Mouse (Mus musculus): Measurements from ENCODE around the gene Tmem233. TPM values are rescaled to one million over a fixed set of nuclear protein-coding genes. Genes with fewer than 3 reads are reported as not detected.

Tmem233 gene
- polyA plus RNA-seq, 1 experiment, result not detected

- no peaks in the 10 kb centered on the region for H3K27me3 ChIP-seq (ENCODE audit: control insufficient read depth, insufficient read depth, low read length)
- WGBS, result 80% methylated on average over 4 of the region's 4 CpGs
These were observed 33.2 kb downstream of the Tmem233 start for GRCm38 (mm10) chr5:116049821-116050220.

GRCm38 (mm10) chr5:116048321-116048720 lies 34.7 kb downstream of the Tmem233 start:
- Histone ChIP-seq H3K27ac (ENCODE audit: control insufficient read depth, insufficient read depth, low read length) (no peak overlapping the region), H3K4me1 (replicated peaks; ENCODE audit: control insufficient read depth, insufficient read depth, low read length) (no peaks in the 10 kb centered on the region), H3K4me3 (ENCODE audit: control insufficient read depth, insufficient read depth, low read length) (no peak overlapping the region), H3K36me3 (ENCODE audit: control insufficient read depth, insufficient read depth, low read length) (no peaks in the 10 kb centered on the region), H3K27me3 (ENCODE audit: control insufficient read depth, insufficient read depth, low read length) (no peaks in the 10 kb centered on the region)
- no peak for DNase-seq
- 97% methylated on average over 3 of the region's 3 CpGs for WGBS
- no peak for TF ChIP-seq CTCF (IDR thresholded peaks at IDR 0.05; ENCODE audit: borderline replicate concordance, control insufficient read depth, extremely low read depth, insufficient read depth, low read length, poor library complexity)
- no peak for TF ChIP-seq POLR2A (IDR thresholded peaks at IDR 0.05; ENCODE audit: control insufficient read depth, extremely low read depth, insufficient read depth, low read length, poor library complexity)

More at GRCm38 (mm10) chr5:116049821-116050220, 33.2 kb downstream of the Tmem233 start:
- TF ChIP-seq CTCF (IDR thresholded peaks at IDR 0.05; ENCODE audit: borderline replicate concordance, control insufficient read depth, extremely low read depth, insufficient read depth, low read length, poor library complexity) (no peak), POLR2A (IDR thresholded peaks at IDR 0.05; ENCODE audit: control insufficient read depth, extremely low read depth, insufficient read depth, low read length, poor library complexity) (no peak)
- Histone ChIP-seq H3K36me3 (ENCODE audit: control insufficient read depth, insufficient read depth, low read length) (no peaks in the 10 kb centered on the region), H3K4me1 (replicated peaks; ENCODE audit: control insufficient read depth, insufficient read depth, low read length) (no peaks in the 10 kb centered on the region), H3K27ac (ENCODE audit: control insufficient read depth, insufficient read depth, low read length) (no peak overlapping the region), H3K4me3 (ENCODE audit: control insufficient read depth, insufficient read depth, low read length) (no peak overlapping the region)
- no peak for DNase-seq

- TF ChIP-seq POLR2A (IDR thresholded peaks at IDR 0.05; ENCODE audit: control insufficient read depth, extremely low read depth, insufficient read depth, low read length, poor library complexity) (no peak), CTCF (IDR thresholded peaks at IDR 0.05; ENCODE audit: borderline replicate concordance, control insufficient read depth, extremely low read depth, insufficient read depth, low read length, poor library complexity) (no peak)
- H3K4me1 ChIP-seq (replicated peaks; ENCODE audit: control insufficient read depth, insufficient read depth, low read length), result no peaks in the 10 kb centered on the region
- WGBS, result 59% methylated on average over 4 of the region's 4 CpGs
- H3K27me3 ChIP-seq (ENCODE audit: control insufficient read depth, insufficient read depth, low read length), result no peaks in the 10 kb centered on the region
- no peak for DNase-seq
- H3K4me3 ChIP-seq (ENCODE audit: control insufficient read depth, insufficient read depth, low read length), result no peak overlapping the region
- H3K27ac ChIP-seq (ENCODE audit: control insufficient read depth, insufficient read depth, low read length), result no peak overlapping the region
- H3K36me3 ChIP-seq (ENCODE audit: control insufficient read depth, insufficient read depth, low read length), result no peaks in the 10 kb centered on the region
These were observed 36.8 kb downstream of the Tmem233 start for GRCm38 (mm10) chr5:116046246-116046645.

DNA sequence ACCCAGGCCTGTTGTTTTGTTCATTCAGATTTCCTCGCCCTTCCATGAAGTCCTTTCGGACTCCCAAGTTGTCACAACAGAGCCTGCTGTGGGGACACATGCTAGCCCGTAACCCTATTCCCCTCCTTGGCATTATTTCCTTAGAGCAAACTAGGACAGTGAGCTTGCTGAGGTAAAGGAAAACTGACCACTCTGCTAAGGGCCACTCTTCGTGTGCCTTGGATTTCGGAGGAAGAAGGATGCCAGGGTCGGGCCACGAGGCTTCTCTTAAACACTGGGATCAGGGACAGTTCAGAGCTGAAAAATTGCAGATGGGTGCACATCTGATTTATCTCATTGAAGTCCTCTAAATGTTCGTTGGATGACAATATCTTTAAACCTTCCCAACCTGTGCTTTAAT lies 37.5 kb downstream of the Tmem233 start:
- no peaks in the 10 kb centered on the region for H3K36me3 ChIP-seq (ENCODE audit: control insufficient read depth, insufficient read depth, low read length)
- WGBS, result 90% methylated on average over 8 of the region's 8 CpGs
- TF ChIP-seq POLR2A (IDR thresholded peaks at IDR 0.05; ENCODE audit: control insufficient read depth, extremely low read depth, insufficient read depth, low read length, poor library complexity), result no peak
- TF ChIP-seq CTCF (IDR thresholded peaks at IDR 0.05; ENCODE audit: borderline replicate concordance, control insufficient read depth, extremely low read depth, insufficient read depth, low read length, poor library complexity), result no peak
- no peaks in the 10 kb centered on the region for H3K4me1 ChIP-seq (replicated peaks; ENCODE audit: control insufficient read depth, insufficient read depth, low read length)
- H3K4me3 ChIP-seq (ENCODE audit: control insufficient read depth, insufficient read depth, low read length), result no peak overlapping the region
- H3K27me3 ChIP-seq (ENCODE audit: control insufficient read depth, insufficient read depth, low read length), result no peaks in the 10 kb centered on the region
- H3K27ac ChIP-seq (ENCODE audit: control insufficient read depth, insufficient read depth, low read length), result no peak overlapping the region
- no peak for DNase-seq

DNA sequence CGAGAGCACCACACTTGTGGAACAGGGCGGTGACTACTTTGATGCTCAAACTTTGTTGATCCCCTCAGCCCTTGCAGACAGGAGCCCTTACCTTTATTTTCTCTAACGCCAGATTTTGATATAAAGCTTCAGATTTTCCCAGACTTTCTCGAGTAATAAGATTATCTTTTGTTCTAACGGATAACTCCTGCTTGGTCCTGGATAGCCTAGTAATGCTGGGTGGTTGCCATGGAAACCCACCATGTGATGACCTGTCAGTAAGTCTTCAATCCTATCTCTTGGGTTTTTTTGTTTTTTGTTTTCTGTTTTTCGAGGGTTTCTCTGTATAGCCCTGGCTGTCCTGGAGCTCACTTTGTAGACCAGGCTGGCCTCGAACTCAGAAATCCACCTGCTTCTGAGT lies 40.8 kb downstream of the Tmem233 start:
- no peak overlapping the region for H3K4me3 ChIP-seq (ENCODE audit: control insufficient read depth, insufficient read depth, low read length)
- H3K36me3 ChIP-seq (ENCODE audit: control insufficient read depth, insufficient read depth, low read length), result no peaks in the 10 kb centered on the region
- H3K4me1 ChIP-seq (replicated peaks; ENCODE audit: control insufficient read depth, insufficient read depth, low read length), result 0 out of 2 replicates have a peak, but pooled peaks cover 4% of the 10 kb centered on the region
- no peak for DNase-seq
- no peaks in the 10 kb centered on the region for H3K27me3 ChIP-seq (ENCODE audit: control insufficient read depth, insufficient read depth, low read length)
- 91% methylated on average over 7 of the region's 7 CpGs for WGBS
- H3K27ac ChIP-seq (ENCODE audit: control insufficient read depth, insufficient read depth, low read length), result no peak overlapping the region
- TF ChIP-seq CTCF (IDR thresholded peaks at IDR 0.05; ENCODE audit: borderline replicate concordance, control insufficient read depth, extremely low read depth, insufficient read depth, low read length, poor library complexity), result no peak
- TF ChIP-seq POLR2A (IDR thresholded peaks at IDR 0.05; ENCODE audit: control insufficient read depth, extremely low read depth, insufficient read depth, low read length, poor library complexity), result no peak

DNA sequence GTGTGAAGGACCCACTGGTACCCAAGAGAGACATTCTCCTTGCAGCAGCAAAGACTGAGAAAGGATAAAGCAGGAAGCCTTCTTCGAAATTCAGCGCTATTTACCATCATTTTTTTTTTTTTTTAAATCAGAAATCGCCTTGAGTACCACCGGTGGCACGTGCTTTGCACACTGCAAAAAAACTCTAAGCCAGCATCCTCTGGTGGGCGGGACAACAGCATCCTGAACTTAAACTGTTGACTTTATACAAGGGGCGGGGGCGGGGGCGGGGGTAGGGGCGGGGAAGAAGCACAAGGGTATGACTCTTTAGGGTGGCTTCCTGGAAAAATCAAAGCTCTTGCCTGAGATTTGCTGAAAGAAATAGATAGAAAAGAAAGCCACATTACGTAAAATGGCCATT lies 43.3 kb downstream of the Tmem233 start:
- H3K36me3 ChIP-seq (ENCODE audit: control insufficient read depth, insufficient read depth, low read length), result no peaks in the 10 kb centered on the region
- TF ChIP-seq CTCF (IDR thresholded peaks at IDR 0.05; ENCODE audit: borderline replicate concordance, control insufficient read depth, extremely low read depth, insufficient read depth, low read length, poor library complexity), result no peak
- no peak for TF ChIP-seq POLR2A (IDR thresholded peaks at IDR 0.05; ENCODE audit: control insufficient read depth, extremely low read depth, insufficient read depth, low read length, poor library complexity)
- WGBS, result 42% methylated on average over 11 of the region's 11 CpGs

GRCm38 (mm10) chr5:116037731-116038130 lies 45.3 kb downstream of the Tmem233 start:
- TF ChIP-seq POLR2A (IDR thresholded peaks at IDR 0.05; ENCODE audit: control insufficient read depth, extremely low read depth, insufficient read depth, low read length, poor library complexity), result no peak
- TF ChIP-seq CTCF (IDR thresholded peaks at IDR 0.05; ENCODE audit: borderline replicate concordance, control insufficient read depth, extremely low read depth, insufficient read depth, low read length, poor library complexity), result no peak
- no peak overlapping the region for H3K4me3 ChIP-seq (ENCODE audit: control insufficient read depth, insufficient read depth, low read length)
- DNase-seq, result no peak
- H3K27me3 ChIP-seq (ENCODE audit: control insufficient read depth, insufficient read depth, low read length), result no peaks in the 10 kb centered on the region
- H3K4me1 ChIP-seq (replicated peaks; ENCODE audit: control insufficient read depth, insufficient read depth, low read length), result 0 out of 2 replicates have a peak, but pooled peaks cover 4% of the 10 kb centered on the region
- WGBS, result 73% methylated on average over 12 of the region's 12 CpGs
- no peak overlapping the region for H3K27ac ChIP-seq (ENCODE audit: control insufficient read depth, insufficient read depth, low read length)
- no peaks in the 10 kb centered on the region for H3K36me3 ChIP-seq (ENCODE audit: control insufficient read depth, insufficient read depth, low read length)

More for the DNA sequence above, 43.3 kb downstream of the Tmem233 start:
- 0 out of 2 replicates have a peak, but pooled peaks cover 4% of the 10 kb centered on the region for H3K4me1 ChIP-seq (replicated peaks; ENCODE audit: control insufficient read depth, insufficient read depth, low read length)
- no peak for DNase-seq
- H3K27ac ChIP-seq (ENCODE audit: control insufficient read depth, insufficient read depth, low read length), result no peak overlapping the region
- H3K27me3 ChIP-seq (ENCODE audit: control insufficient read depth, insufficient read depth, low read length), result no peaks in the 10 kb centered on the region
- no peak overlapping the region for H3K4me3 ChIP-seq (ENCODE audit: control insufficient read depth, insufficient read depth, low read length)

All from thymus, adult 2 months (tissue).